Mouse (Mus musculus) embryo, embryonic 11.5 days (tissue): ENCODE data around the gene Scarf1.
A peak's percentile ranks its signal among the peaks of the same experiment; 100 is the strongest.

ENCODE experiments used
- DNase-seq: peaks from one replicate; pipeline ENCODE4 v3.0.0-alpha.2; 2012; ENCODE audit warnings: low read depth, low spot score

The Scarf1 gene

GRCm38 (mm10) chr11:75513336-75513735 lies at the start of gene Scarf1:
Scarf1 (plus strand) TSS chr11:75513540.
- DNase-seq: no peak

GRCm38 (mm10) chr11:75463624-75464023 lies 49.7 kb upstream of the Scarf1 start:
- no peak for DNase-seq

- no peak for DNase-seq
Observed at GRCm38 (mm10) chr11:75464417-75464816, 48.9 kb upstream of the Scarf1 start.

GRCm38 (mm10) chr11:75465051-75465450 lies 48.3 kb upstream of the Scarf1 start:
- DNase-seq: no peak

- DNase-seq: no peak
Observed at GRCm38 (mm10) chr11:75466731-75467505, 46.4 kb upstream of the Scarf1 start.

- DNase-seq: no peak
Observed at GRCm38 (mm10) chr11:75467512-75468215, 45.7 kb upstream of the Scarf1 start.

GRCm38 (mm10) chr11:75468410-75468809 lies 44.9 kb upstream of the Scarf1 start:
- DNase-seq: no peak

GRCm38 (mm10) chr11:75469261-75469660 lies 44.1 kb upstream of the Scarf1 start:
- no peak for DNase-seq

GRCm38 (mm10) chr11:75470675-75471074 lies 42.7 kb upstream of the Scarf1 start:
- no peak for DNase-seq

GRCm38 (mm10) chr11:75472469-75473081 lies 40.8 kb upstream of the Scarf1 start:
- DNase-seq: no peak

GRCm38 (mm10) chr11:75473376-75473775 lies 40.0 kb upstream of the Scarf1 start:
- DNase-seq: no peak

- DNase-seq: no peak
Observed at GRCm38 (mm10) chr11:75486192-75486591, 27.1 kb upstream of the Scarf1 start.

- DNase-seq: peak; percentile 92
Observed at GRCm38 (mm10) chr11:75486601-75487285, 26.6 kb upstream of the Scarf1 start, which contains the start of gene Prpf8. Prpf8 (plus strand) TSS chr11:75486816.

- DNase-seq: no peak
Observed at GRCm38 (mm10) chr11:75487496-75487895, 25.8 kb upstream of the Scarf1 start.

GRCm38 (mm10) chr11:75494296-75495049 lies 18.9 kb upstream of the Scarf1 start:
- DNase-seq: no peak

GRCm38 (mm10) chr11:75498126-75498525 lies 15.2 kb upstream of the Scarf1 start:
- no peak for DNase-seq

GRCm38 (mm10) chr11:75508162-75508561 lies 5.2 kb upstream of the Scarf1 start:
- DNase-seq: no peak

GRCm38 (mm10) chr11:75508904-75509303 lies 4.4 kb upstream of the Scarf1 start:
- no peak for DNase-seq

GRCm38 (mm10) chr11:75509741-75510626 lies 3.4 kb upstream of the Scarf1 start, which contains the start of gene Rilp:
Rilp (plus strand) TSS chr11:75510094.
- DNase-seq: no peak

GRCm38 (mm10) chr11:75510627-75510993 lies 2.7 kb upstream of the Scarf1 start:
- peak; percentile 84 for DNase-seq
